Mouse (Mus musculus) lung, postnatal 0 days (tissue): ENCODE measurements around the gene Arhgap32. TPM values are rescaled to one million over a fixed set of nuclear protein-coding genes. Genes with fewer than 3 reads are reported as not detected.

Experiments used
- ATAC-seq: fragments of 200-750 bp; cut with Nextera tagmentation; 2 replicates; pipeline ENCODE4 v1.8.0; 2017; ENCODE audit warnings: moderate library complexity
- DNase-seq: peaks from one replicate; pipeline ENCODE4 v3.0.0-alpha.2; 2016; ENCODE audit warnings: low spot score
- H3K27ac ChIP-seq: fragments of 300-500 bp; sonication (generic); 2 replicates; pipeline ENCODE4 v1.5.1; 2014; ENCODE audit warnings: antibody characterized with exemption, mild to moderate bottlenecking, low read length, mixed read lengths
- H3K27me3 ChIP-seq: fragments of 300-500 bp; sonication (generic); replicated peaks from 2 replicates; pipeline ENCODE4 v1.6.1; 2014; ENCODE audit warnings: low read length, mixed read lengths; ENCODE audit not compliant: insufficient read depth
- H3K36me3 ChIP-seq: fragments of 300-500 bp; sonication (generic); 2 replicates; pipeline ENCODE4 v1.6.1; 2014; ENCODE audit warnings: low read length, mixed read lengths; ENCODE audit not compliant: insufficient read depth
- H3K4me1 ChIP-seq: fragments of 300-500 bp; sonication (generic); 2 replicates; pipeline ENCODE4 v1.6.1; 2014; ENCODE audit warnings: antibody characterized with exemption, low read depth, low read length, mixed read lengths; ENCODE audit not compliant: insufficient read depth
- H3K4me2 ChIP-seq: fragments of 300-500 bp; sonication (generic); replicated peaks from 2 replicates; pipeline ENCODE4 v1.6.1; 2014; ENCODE audit warnings: low read depth, mild to moderate bottlenecking, low read length, moderate library complexity, mixed read lengths
- H3K4me3 ChIP-seq: fragments of 300-500 bp; sonication (generic); 2 replicates; pipeline ENCODE4 v1.5.1; 2014; ENCODE audit warnings: low read depth, low read length
- H3K9ac ChIP-seq: fragments of 300-500 bp; sonication (generic); replicated peaks from 2 replicates; pipeline ENCODE4 v1.6.1; 2014; ENCODE audit warnings: low read depth, mild to moderate bottlenecking
- H3K9me3 ChIP-seq: fragments of 300-500 bp; sonication (generic); 2 replicates; pipeline ENCODE4 v1.6.1; 2016; ENCODE audit warnings: low read length, mixed read lengths
- CTCF ChIP-seq: IDR thresholded peaks from 2 replicates; pipeline ENCODE4 v1.5.1; 2016; ENCODE audit warnings: antibody characterized with exemption, mild to moderate bottlenecking
- EP300 ChIP-seq: IDR thresholded peaks from 2 replicates; pipeline ENCODE4 v1.6.1; 2016; ENCODE audit warnings: antibody characterized with exemption, mild to moderate bottlenecking, control low read depth
- WGBS: fragments of 180-500 bp; shearing (Covaris S2); extraction: QIAGEN DNeasy Blood & Tissue Kit; methylation state at CpG from one replicate; pipeline ENCODE4 v1.1.7; 2014; 5-methylcytosine and 5-hydroxymethylcytosine counted together
- polyA plus RNA-seq: library from polyadenylated mRNA; unstranded; fragments of >200 nt; fragmentation: Nextera tagmentation; extraction: Ambion mirVana; gene quantifications from 2 replicates; pipeline ENCODE4 v1.2.1, GENCODE M21; 2015

Gene Arhgap32
- polyA plus RNA-seq, 1 experiment from 2014 or later = 2.8 TPM

- Histone ChIP-seq H3K36me3 (no peaks in the 10 kb centered on the region), H3K9ac (no peak overlapping the region), H3K4me1 (no peaks in the 10 kb centered on the region), H3K4me3 (no peak overlapping the region), H3K27me3 (no peaks in the 10 kb centered on the region), H3K4me2 (no peak overlapping the region), H3K9me3 (no peaks in the 10 kb centered on the region), H3K27ac (no peak overlapping the region)
- 83% methylated on average over 5 of the region's 5 CpGs for WGBS
- DNase-seq (no peak), ATAC-seq (no peak)
- no peak for TF ChIP-seq CTCF
Measured at GRCm38 (mm10) chr9:32208071-32208470, 92.1 kb downstream of the Arhgap32 start.

- no peaks in the 10 kb centered on the region for H3K4me1 ChIP-seq
- no peak for DNase-seq
- 64% methylated on average over 5 of the region's 5 CpGs for WGBS
- H3K4me3 ChIP-seq = no peak overlapping the region
- H3K27ac ChIP-seq = no peak overlapping the region
- H3K4me2 ChIP-seq = no peak overlapping the region
- H3K27me3 ChIP-seq = no peaks in the 10 kb centered on the region
- H3K9ac ChIP-seq = no peak overlapping the region
- no peak for ATAC-seq
- no peaks in the 10 kb centered on the region for H3K36me3 ChIP-seq
- TF ChIP-seq CTCF (no peak), EP300 (no peak)
- H3K9me3 ChIP-seq = no peaks in the 10 kb centered on the region
Measured at GRCm38 (mm10) chr9:32216820-32217567, 101.1 kb downstream of the Arhgap32 start.

GRCm38 (mm10) chr9:32219400-32219799, 103.5 kb downstream of the Arhgap32 start:
- 84% methylated on average over 4 of the region's 4 CpGs for WGBS
- H3K27ac ChIP-seq = no peak overlapping the region
- no peaks in the 10 kb centered on the region for H3K9me3 ChIP-seq
- no peak overlapping the region for H3K4me3 ChIP-seq
- no peaks in the 10 kb centered on the region for H3K27me3 ChIP-seq
- no peak overlapping the region for H3K9ac ChIP-seq
- no peak for DNase-seq
- no peak overlapping the region for H3K4me2 ChIP-seq
- no peaks in the 10 kb centered on the region for H3K36me3 ChIP-seq
- no peak for TF ChIP-seq EP300
- no peak for TF ChIP-seq CTCF
- no peak for ATAC-seq
- peaks cover 4% of the 10 kb centered on the region; the same call in 1 of the 2 replicates for H3K4me1 ChIP-seq

- H3K4me3 ChIP-seq = no peak overlapping the region
- peaks cover 4% of the 10 kb centered on the region; the same call in 1 of the 2 replicates for H3K4me1 ChIP-seq
- WGBS = 74% methylated on average over 4 of the region's 4 CpGs
Measured at GRCm38 (mm10) chr9:32222184-32222583, 106.2 kb downstream of the Arhgap32 start.

GRCm38 (mm10) chr9:32223739-32224529, 108.0 kb downstream of the Arhgap32 start:
- 38% methylated on average over 5 of the region's 5 CpGs for WGBS
- Histone ChIP-seq H3K9me3 (no peaks in the 10 kb centered on the region), H3K36me3 (no peaks in the 10 kb centered on the region), H3K27me3 (no peaks in the 10 kb centered on the region), H3K27ac (peak overlapping the region; percentile 52), H3K4me2 (peak overlapping the region; percentile 39), H3K9ac (no peak overlapping the region), H3K4me3 (no peak overlapping the region), H3K4me1 (peaks cover 4% of the 10 kb centered on the region; the same call in 1 of the 2 replicates)
- ATAC-seq (peak; percentile 96), DNase-seq (peak; percentile 87)
- TF ChIP-seq CTCF (no peak), EP300 (peak; percentile 64; the same call in 1 of the 2 replicates)

More at GRCm38 (mm10) chr9:32222184-32222583, 106.2 kb downstream of the Arhgap32 start:
- no peak for DNase-seq
- no peak overlapping the region for H3K27ac ChIP-seq
- ATAC-seq = no peak
- no peaks in the 10 kb centered on the region for H3K9me3 ChIP-seq
- H3K4me2 ChIP-seq = no peak overlapping the region
- H3K36me3 ChIP-seq = no peaks in the 10 kb centered on the region
- TF ChIP-seq CTCF (no peak), EP300 (no peak)
- no peak overlapping the region for H3K9ac ChIP-seq
- no peaks in the 10 kb centered on the region for H3K27me3 ChIP-seq

GRCm38 (mm10) chr9:32224937-32225336, 109.0 kb downstream of the Arhgap32 start:
- TF ChIP-seq CTCF (no peak), EP300 (no peak)

More at GRCm38 (mm10) chr9:32224937-32225336, 109.0 kb downstream of the Arhgap32 start:
- no peaks in the 10 kb centered on the region for H3K9me3 ChIP-seq
- H3K4me3 ChIP-seq = no peak overlapping the region
- ATAC-seq (no peak), DNase-seq (no peak)
- H3K27ac ChIP-seq = no peak overlapping the region
- peaks cover 4% of the 10 kb centered on the region; the same call in 1 of the 2 replicates for H3K4me1 ChIP-seq
- H3K27me3 ChIP-seq = no peaks in the 10 kb centered on the region
- no peak overlapping the region for H3K9ac ChIP-seq
- no peaks in the 10 kb centered on the region for H3K36me3 ChIP-seq
- H3K4me2 ChIP-seq = peak overlapping the region; percentile 14; the same call in 1 of the 2 replicates
- WGBS = 43% methylated on average over 4 of the region's 4 CpGs
